Mouse (Mus musculus) myocyte (in vitro differentiated cells): ENCODE data around the gene Olfr243. TPM values are rescaled to one million over a fixed set of nuclear protein-coding genes. Genes with fewer than 3 reads are reported as not detected.
"Not testable (repeated sequence)": the region's sequence is repeated elsewhere in the genome, so short reads cannot be mapped to it uniquely, and the experiment has no call there.

Source experiments
- H3K27me3 ChIP-seq: one replicate; pipeline ENCODE4 v1.6.1; 2011; ENCODE audit not compliant: control insufficient read depth, insufficient read depth, insufficient read length
- H3K36me3 ChIP-seq: one replicate; pipeline ENCODE4 v1.6.1; 2011; ENCODE audit not compliant: control insufficient read depth, insufficient read depth
- H3K4me2 ChIP-seq: one replicate; pipeline ENCODE4 v1.6.1; 2011; ENCODE audit warnings: low read depth, control low read depth
- H3K4me3 ChIP-seq: one replicate; pipeline ENCODE4 v1.5.1; 2011; ENCODE audit warnings: mild to moderate bottlenecking, control low read depth, moderate library complexity
- H3K79me2 ChIP-seq: one replicate; pipeline ENCODE4 v1.6.1; 2011; ENCODE audit not compliant: control insufficient read depth, insufficient read depth
- H3ac ChIP-seq: one replicate; pipeline ENCODE4 v1.6.1; 2011; ENCODE audit not compliant: control insufficient read depth, insufficient read length
- CEBPB ChIP-seq: IDR thresholded peaks from 2 replicates; pipeline ENCODE4 v1.6.1; 2011; ENCODE audit warnings: mild to moderate bottlenecking, moderate library complexity; ENCODE audit not compliant: poor library complexity, insufficient read depth, severe bottlenecking
- E2F4 ChIP-seq: IDR thresholded peaks from one replicate; pipeline ENCODE4 v1.6.1; 2011; ENCODE audit warnings: mild to moderate bottlenecking, control low read depth, moderate library complexity; ENCODE audit not compliant: insufficient read depth
- MAX ChIP-seq: IDR thresholded peaks from one replicate; pipeline ENCODE4 v1.6.1; 2011; ENCODE audit warnings: low read depth, mild to moderate bottlenecking, control low read depth
- MYOD1 ChIP-seq, 3 experiments: IDR thresholded peaks; one replicate each; pipeline ENCODE4 v1.6.1; 2011; ENCODE audit warnings: control low read depth in 2 of 3, low read depth in 2 of 3, mild to moderate bottlenecking in 2 of 3, moderate library complexity in 1 of 3; ENCODE audit not compliant: insufficient read length in 2 of 3, control insufficient read depth in 1 of 3
- MYOG ChIP-seq, 3 experiments: IDR thresholded peaks; one replicate each; pipeline ENCODE4 v1.6.1; 2011; ENCODE audit warnings: control low read depth in 2 of 3, low read depth in 2 of 3, mild to moderate bottlenecking in 2 of 3; ENCODE audit not compliant: insufficient read length in 2 of 3, control insufficient read depth in 1 of 3, insufficient read depth in 1 of 3
- POLR2A ChIP-seq: IDR thresholded peaks from one replicate; pipeline ENCODE4 v1.6.1; 2011; ENCODE audit warnings: low read depth, mild to moderate bottlenecking, control low read depth, moderate library complexity; ENCODE audit not compliant: insufficient read length
- POLR2AphosphoS2 ChIP-seq: IDR thresholded peaks from one replicate; pipeline ENCODE4 v1.6.1; 2011; ENCODE audit warnings: low read depth, control low read depth; ENCODE audit not compliant: insufficient read length
- REST ChIP-seq: IDR thresholded peaks from one replicate; pipeline ENCODE4 v1.6.1; 2011; ENCODE audit warnings: mild to moderate bottlenecking, control low read depth, moderate library complexity; ENCODE audit not compliant: insufficient read depth, insufficient read length
- SRF ChIP-seq: IDR thresholded peaks from one replicate; pipeline ENCODE4 v1.6.1; 2011; ENCODE audit warnings: low read depth; ENCODE audit not compliant: control insufficient read depth, insufficient read length
- TCF12 ChIP-seq: IDR thresholded peaks from one replicate; pipeline ENCODE4 v1.6.1; 2011; ENCODE audit warnings: mild to moderate bottlenecking, control low read depth; ENCODE audit not compliant: poor library complexity, insufficient read depth, severe bottlenecking
- TCF3 ChIP-seq: IDR thresholded peaks from one replicate; pipeline ENCODE4 v1.6.1; 2011; ENCODE audit warnings: low read depth, control low read depth; ENCODE audit not compliant: insufficient read length
- USF1 ChIP-seq: IDR thresholded peaks from one replicate; pipeline ENCODE4 v1.6.1; 2011; ENCODE audit warnings: low read depth, mild to moderate bottlenecking, control low read depth, moderate library complexity
- polyA plus RNA-seq: library from polyadenylated mRNA; unstranded; fragments of >200 nt; fragmentation: generic; extraction: Trizol; gene quantifications from one replicate; pipeline ENCODE4 v1.2.1, GENCODE M21; 2012; ENCODE audit warnings: missing spikeins

The Olfr243 gene
- polyA plus RNA-seq, 1 experiment, result not detected

GRCm38 (mm10) chr7:103712024-103712423 lies 2.4 kb upstream of the Olfr243 start:
- Histone ChIP-seq H3K4me2 (no peak overlapping the region), H3ac (no peak overlapping the region), H3K79me2 (no peaks in the 10 kb centered on the region), H3K36me3 (no peaks in the 10 kb centered on the region), H3K4me3 (no peak overlapping the region), H3K27me3 (no peaks in the 10 kb centered on the region)
- TF ChIP-seq TCF3, result no peak
- TF ChIP-seq POLR2A, result no peak
- no peak for TF ChIP-seq E2F4
- TF ChIP-seq POLR2AphosphoS2, result no peak
- no peak for TF ChIP-seq REST
- no peak for TF ChIP-seq SRF
- no peak for TF ChIP-seq USF1
- TF ChIP-seq CEBPB, result no peak
- no peak for TF ChIP-seq TCF12
- TF ChIP-seq MAX, result no peak
- no peak for TF ChIP-seq MYOG (IDR thresholded peaks at IDR 0.05; ENCODE audit: control insufficient read depth in 1 of 3, insufficient read depth in 1 of 3, insufficient read length in 2 of 3, low read depth in 2 of 3)

- not testable (repeated sequence) for H3ac ChIP-seq, H3K4me3 ChIP-seq, H3K27me3 ChIP-seq, H3K4me2 ChIP-seq, H3K79me2 ChIP-seq, H3K36me3 ChIP-seq
These were observed 1.9 kb downstream of the Olfr243 start for GRCm38 (mm10) chr7:103716398-103716797.

GRCm38 (mm10) chr7:103730074-103730473 lies 15.6 kb downstream of the Olfr243 start, which contains the start of gene Olfr628:
Olfr628 (plus strand) TSS chr7:103730374.
- no peak for TF ChIP-seq MYOG (IDR thresholded peaks at IDR 0.05; ENCODE audit: control insufficient read depth in 1 of 3, insufficient read depth in 1 of 3, insufficient read length in 2 of 3, low read depth in 2 of 3)
- no peak for TF ChIP-seq TCF3
- no peak for TF ChIP-seq SRF
- no peak for TF ChIP-seq MAX
- TF ChIP-seq TCF12, result no peak
- TF ChIP-seq REST, result no peak
- TF ChIP-seq CEBPB, result no peak
- no peak for TF ChIP-seq MYOD1 (IDR thresholded peaks at IDR 0.05; ENCODE audit: control insufficient read depth in 1 of 3, insufficient read length in 2 of 3, low read depth in 2 of 3)
- no peak for TF ChIP-seq USF1
- no peak for TF ChIP-seq POLR2AphosphoS2
- Histone ChIP-seq H3K27me3 (no peaks in the 10 kb centered on the region), H3K79me2 (no peaks in the 10 kb centered on the region), H3K4me2 (no peak within 1 kb of the TSS), H3K4me3 (no peak within 1 kb of the TSS), H3ac (no peak within 1 kb of the TSS), H3K36me3 (no peaks in the 10 kb centered on the region)

- no peaks in the 10 kb centered on the region for H3K27me3 ChIP-seq
- H3K4me3 ChIP-seq, result no peak within 1 kb of the TSS
- no peak within 1 kb of the TSS for H3K4me2 ChIP-seq
- no peaks in the 10 kb centered on the region for H3K79me2 ChIP-seq
- TF ChIP-seq E2F4 (no peak), TCF12 (no peak), CEBPB (no peak), MAX (no peak), MYOG (IDR thresholded peaks at IDR 0.05; ENCODE audit: control insufficient read depth in 1 of 3, insufficient read depth in 1 of 3, insufficient read length in 2 of 3, low read depth in 2 of 3) (no peak), REST (no peak), SRF (no peak), MYOD1 (IDR thresholded peaks at IDR 0.05; ENCODE audit: control insufficient read depth in 1 of 3, insufficient read length in 2 of 3, low read depth in 2 of 3) (no peak)
- H3ac ChIP-seq, result no peak within 1 kb of the TSS
- no peaks in the 10 kb centered on the region for H3K36me3 ChIP-seq
These were observed 30.4 kb downstream of the Olfr243 start, which contains the start of gene Olfr629 for GRCm38 (mm10) chr7:103744843-103745242. Olfr629 (minus strand) TSS chr7:103744943.

GRCm38 (mm10) chr7:103757233-103757632 lies 42.8 kb downstream of the Olfr243 start, which contains the start of gene Olfr630:
Olfr630 (minus strand) TSS chr7:103757333.
- TF ChIP-seq TCF12, result no peak
- no peak for TF ChIP-seq POLR2AphosphoS2
- TF ChIP-seq TCF3, result no peak
- no peak for TF ChIP-seq MYOD1 (IDR thresholded peaks at IDR 0.05; ENCODE audit: control insufficient read depth in 1 of 3, insufficient read length in 2 of 3, low read depth in 2 of 3)
- TF ChIP-seq CEBPB, result no peak
- TF ChIP-seq MYOG (IDR thresholded peaks at IDR 0.05; ENCODE audit: control insufficient read depth in 1 of 3, insufficient read depth in 1 of 3, insufficient read length in 2 of 3, low read depth in 2 of 3), result no peak
- TF ChIP-seq USF1, result no peak
- no peak for TF ChIP-seq REST
- TF ChIP-seq MAX, result no peak
- TF ChIP-seq SRF, result no peak
- TF ChIP-seq POLR2A, result no peak
- no peak for TF ChIP-seq E2F4
- Histone ChIP-seq H3K27me3 (no peaks in the 10 kb centered on the region), H3K79me2 (no peaks in the 10 kb centered on the region), H3ac (no peak within 1 kb of the TSS), H3K36me3 (no peaks in the 10 kb centered on the region), H3K4me3 (no peak within 1 kb of the TSS), H3K4me2 (no peak within 1 kb of the TSS)

- H3ac ChIP-seq, H3K79me2 ChIP-seq, H3K4me2 ChIP-seq, H3K36me3 ChIP-seq, H3K4me3 ChIP-seq, H3K27me3 ChIP-seq: not testable (repeated sequence)
These were observed 47.7 kb downstream of the Olfr243 start for GRCm38 (mm10) chr7:103762212-103762611.

- not testable (repeated sequence) for H3K4me2 ChIP-seq, H3K27me3 ChIP-seq, H3ac ChIP-seq, H3K4me3 ChIP-seq, H3K79me2 ChIP-seq, H3K36me3 ChIP-seq
These were observed 53.2 kb downstream of the Olfr243 start for GRCm38 (mm10) chr7:103767687-103768086.
